Mouse (Mus musculus) hindbrain, embryonic 14.5 days (tissue): ENCODE results near the gene Rsl24d1. TPM values are rescaled to one million over a fixed set of nuclear protein-coding genes. Genes with fewer than 3 reads are reported as not detected.
"Not testable (repeated sequence)": the region's sequence is repeated elsewhere in the genome, so short reads cannot be mapped to it uniquely, and the experiment has no call there.

ENCODE experiments used
- ATAC-seq: fragments of 200-750 bp; cut with Nextera tagmentation; 2 replicates; pipeline ENCODE4 v1.8.0; 2017; ENCODE audit warnings: moderate number of reproducible peaks, mild to moderate bottlenecking, moderate TSS enrichment, moderate library complexity; ENCODE audit not compliant: low FRiP score
- DNase-seq: peaks from one replicate; pipeline ENCODE4 v3.0.0-alpha.2; 2015; ENCODE audit warnings: low spot score
- H3K27ac ChIP-seq: fragments of 300-500 bp; sonication (generic); 2 replicates; pipeline ENCODE4 v1.5.1; 2014; ENCODE audit warnings: mild to moderate bottlenecking, moderate library complexity
- H3K27me3 ChIP-seq: fragments of 300-500 bp; sonication (generic); 2 replicates; pipeline ENCODE4 v1.6.1; 2014; ENCODE audit warnings: mild to moderate bottlenecking, low read length, mixed read lengths; ENCODE audit not compliant: control insufficient read depth, insufficient read depth
- H3K36me3 ChIP-seq: fragments of 300-500 bp; sonication (generic); replicated peaks from 2 replicates; pipeline ENCODE4 v1.6.1; 2014; ENCODE audit not compliant: control insufficient read depth, insufficient read depth
- H3K4me1 ChIP-seq: fragments of 300-500 bp; sonication (generic); replicated peaks from 2 replicates; pipeline ENCODE4 v1.6.1; 2014; ENCODE audit warnings: antibody characterized with exemption, low read length, mixed read lengths; ENCODE audit not compliant: control insufficient read depth, insufficient read depth
- H3K4me2 ChIP-seq: fragments of 300-500 bp; sonication (generic); replicated peaks from 2 replicates; pipeline ENCODE4 v1.6.1; 2014; ENCODE audit warnings: mild to moderate bottlenecking, moderate library complexity
- H3K4me3 ChIP-seq: fragments of 300-500 bp; sonication (generic); replicated peaks from 2 replicates; pipeline ENCODE4 v1.5.1; 2014; ENCODE audit warnings: mild to moderate bottlenecking, low read length
- H3K9ac ChIP-seq: fragments of 300-500 bp; sonication (generic); 2 replicates; pipeline ENCODE4 v1.6.1; 2014
- H3K9me3 ChIP-seq: fragments of 300-500 bp; sonication (generic); 2 replicates; pipeline ENCODE4 v1.6.1; 2016; ENCODE audit warnings: low read length; ENCODE audit not compliant: control insufficient read depth
- WGBS: fragments of 180-500 bp; shearing (Covaris S2); extraction: QIAGEN DNeasy Blood & Tissue Kit; methylation state at CpG from one replicate; pipeline ENCODE4 v1.1.7; 2014; 5-methylcytosine and 5-hydroxymethylcytosine counted together
- polyA plus RNA-seq: library from polyadenylated mRNA; unstranded; fragments of >200 nt; fragmentation: Nextera tagmentation; extraction: Ambion mirVana; gene quantifications from 2 replicates; pipeline ENCODE4 v1.2.1, GENCODE M21; 2014

The Rsl24d1 gene
- polyA plus RNA-seq, 1 experiment from 2014 or later, result 108 TPM

- H3K4me1 ChIP-seq, H3K27ac ChIP-seq, H3K9ac ChIP-seq, H3K9me3 ChIP-seq, DNase-seq, ATAC-seq, H3K27me3 ChIP-seq, H3K4me3 ChIP-seq, H3K36me3 ChIP-seq, H3K4me2 ChIP-seq: not testable (repeated sequence)
- WGBS, result 89% methylated on average over 10 of the region's 12 CpGs
These were observed 33.9 kb upstream of the Rsl24d1 start for GRCm38 (mm10) chr9:73079349-73079748.

GRCm38 (mm10) chr9:73079801-73080325, 33.4 kb upstream of the Rsl24d1 start:
- ATAC-seq, result no peak
- H3K4me3 ChIP-seq, result no peak overlapping the region
- no peak overlapping the region for H3K4me2 ChIP-seq
- WGBS, result 31% methylated on average over 7 of the region's 7 CpGs
- H3K27ac ChIP-seq, result no peak overlapping the region
- H3K9me3 ChIP-seq, result no peaks in the 10 kb centered on the region
- H3K27me3 ChIP-seq, result no peaks in the 10 kb centered on the region
- no peak for DNase-seq
- no peaks in the 10 kb centered on the region for H3K36me3 ChIP-seq
- no peaks in the 10 kb centered on the region for H3K4me1 ChIP-seq
- H3K9ac ChIP-seq, result no peak overlapping the region

GRCm38 (mm10) chr9:73082291-73083000, 30.8 kb upstream of the Rsl24d1 start:
- Histone ChIP-seq H3K4me3 (no peak overlapping the region), H3K9me3 (no peaks in the 10 kb centered on the region), H3K27me3 (no peaks in the 10 kb centered on the region), H3K27ac (no peak overlapping the region), H3K9ac (no peak overlapping the region), H3K4me1 (no peaks in the 10 kb centered on the region), H3K4me2 (no peak overlapping the region), H3K36me3 (no peaks in the 10 kb centered on the region)
- DNase-seq (no peak), ATAC-seq (no peak)
- 78% methylated on average over 8 of the region's 8 CpGs for WGBS

- no peaks in the 10 kb centered on the region for H3K4me1 ChIP-seq
- H3K4me2 ChIP-seq, result no peak overlapping the region
- H3K27ac ChIP-seq, result no peak overlapping the region
- no peaks in the 10 kb centered on the region for H3K36me3 ChIP-seq
- WGBS, result 82% methylated on average over 6 of the region's 6 CpGs
- no peak overlapping the region for H3K9ac ChIP-seq
- no peaks in the 10 kb centered on the region for H3K27me3 ChIP-seq
- H3K4me3 ChIP-seq, result no peak overlapping the region
- H3K9me3 ChIP-seq, result no peaks in the 10 kb centered on the region
- no peak for DNase-seq
- ATAC-seq, result no peak
These were observed 29.3 kb upstream of the Rsl24d1 start for GRCm38 (mm10) chr9:73083956-73084355.

- Histone ChIP-seq H3K9ac (no peak overlapping the region), H3K4me3 (no peak overlapping the region), H3K9me3 (no peaks in the 10 kb centered on the region), H3K36me3 (no peaks in the 10 kb centered on the region), H3K27ac (no peak overlapping the region), H3K4me2 (no peak overlapping the region), H3K27me3 (no peaks in the 10 kb centered on the region), H3K4me1 (no peaks in the 10 kb centered on the region)
- ATAC-seq (no peak), DNase-seq (no peak)
- 87% methylated on average over 6 of the region's 6 CpGs for WGBS
These were observed 27.4 kb upstream of the Rsl24d1 start for GRCm38 (mm10) chr9:73085845-73086244.

- H3K9me3 ChIP-seq, result no peaks in the 10 kb centered on the region
- no peaks in the 10 kb centered on the region for H3K4me1 ChIP-seq
- no peak overlapping the region for H3K27ac ChIP-seq
- H3K4me2 ChIP-seq, result no peak overlapping the region
- DNase-seq (no peak), ATAC-seq (no peak)
- no peaks in the 10 kb centered on the region for H3K36me3 ChIP-seq
- H3K27me3 ChIP-seq, result no peaks in the 10 kb centered on the region
- H3K4me3 ChIP-seq, result no peak overlapping the region
- no peak overlapping the region for H3K9ac ChIP-seq
- WGBS, result 58% methylated on average over 8 of the region's 8 CpGs
These were observed 26.1 kb upstream of the Rsl24d1 start for GRCm38 (mm10) chr9:73087121-73087520.

DNA sequence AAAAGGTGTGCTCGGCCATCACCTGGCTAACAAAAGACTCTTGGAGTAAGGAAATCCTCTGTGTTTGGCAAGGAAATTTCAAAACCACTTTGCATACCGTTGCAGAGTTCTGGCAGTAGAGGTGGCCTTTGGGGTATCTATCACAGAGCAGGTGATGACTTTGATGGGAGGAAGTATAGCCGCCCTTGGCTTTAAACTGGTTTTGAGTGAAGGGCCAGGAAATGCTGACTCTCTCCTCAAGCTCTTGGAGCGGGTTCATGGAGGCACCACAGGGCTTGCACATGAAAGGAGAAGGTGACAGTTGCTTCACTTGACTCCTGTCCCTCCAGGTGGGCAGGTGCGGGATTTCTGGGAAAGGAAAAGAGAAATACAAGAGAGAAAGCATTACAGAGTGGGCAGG, 25.6 kb upstream of the Rsl24d1 start:
- Histone ChIP-seq H3K27me3 (no peaks in the 10 kb centered on the region), H3K4me3 (no peak overlapping the region), H3K9ac (no peak overlapping the region), H3K36me3 (no peaks in the 10 kb centered on the region), H3K9me3 (no peaks in the 10 kb centered on the region), H3K27ac (no peak overlapping the region), H3K4me1 (no peaks in the 10 kb centered on the region), H3K4me2 (no peak overlapping the region)
- WGBS, result 78% methylated on average over 5 of the region's 5 CpGs
- ATAC-seq (no peak), DNase-seq (no peak)

GRCm38 (mm10) chr9:73089222-73089920, 23.9 kb upstream of the Rsl24d1 start:
- H3K27me3 ChIP-seq, result no peaks in the 10 kb centered on the region
- no peak overlapping the region for H3K4me3 ChIP-seq
- DNase-seq, result no peak
- H3K36me3 ChIP-seq, result no peaks in the 10 kb centered on the region
- WGBS, result 81% methylated on average over 16 of the region's 16 CpGs
- no peak for ATAC-seq
- H3K4me2 ChIP-seq, result no peak overlapping the region
- no peak overlapping the region for H3K9ac ChIP-seq
- no peaks in the 10 kb centered on the region for H3K4me1 ChIP-seq
- no peaks in the 10 kb centered on the region for H3K9me3 ChIP-seq
- no peak overlapping the region for H3K27ac ChIP-seq

DNA sequence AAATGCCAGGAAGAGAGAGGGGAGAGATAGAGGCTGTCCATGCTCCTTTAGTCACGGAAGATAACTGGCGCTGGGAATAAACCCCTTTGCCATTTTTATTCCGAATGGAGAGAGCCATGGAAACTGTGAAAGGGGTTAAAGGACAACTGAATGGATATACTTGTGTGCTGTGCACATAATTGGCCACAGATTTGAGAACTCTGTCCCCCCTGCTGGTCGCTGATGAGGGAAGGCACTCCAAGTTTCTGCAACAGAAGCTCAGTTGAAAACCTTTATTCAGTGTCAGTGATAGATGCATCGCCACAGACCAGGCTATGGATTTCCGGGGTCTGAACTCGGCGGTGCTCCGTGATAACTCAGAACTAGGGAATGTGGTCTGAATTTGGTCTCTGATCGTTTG, 23.1 kb upstream of the Rsl24d1 start:
- Histone ChIP-seq H3K27ac (no peak overlapping the region), H3K27me3 (no peaks in the 10 kb centered on the region), H3K9me3 (no peaks in the 10 kb centered on the region), H3K9ac (no peak overlapping the region), H3K4me3 (no peak overlapping the region), H3K36me3 (no peaks in the 10 kb centered on the region), H3K4me1 (no peaks in the 10 kb centered on the region; the same call in 1 of the 2 replicates), H3K4me2 (no peak overlapping the region)
- ATAC-seq (no peak), DNase-seq (no peak)
- 76% methylated on average over 10 of the region's 10 CpGs for WGBS
